Mouse (Mus musculus) right cerebral cortex, adult 18-20 months (tissue): Measurements from ENCODE around the gene Fars2.

ENCODE experiments used
- DNase-seq: peaks from one replicate; pipeline ENCODE4 v3.0.0; 2022; ENCODE audit warnings: mixed read lengths

The Fars2 gene

DNA sequence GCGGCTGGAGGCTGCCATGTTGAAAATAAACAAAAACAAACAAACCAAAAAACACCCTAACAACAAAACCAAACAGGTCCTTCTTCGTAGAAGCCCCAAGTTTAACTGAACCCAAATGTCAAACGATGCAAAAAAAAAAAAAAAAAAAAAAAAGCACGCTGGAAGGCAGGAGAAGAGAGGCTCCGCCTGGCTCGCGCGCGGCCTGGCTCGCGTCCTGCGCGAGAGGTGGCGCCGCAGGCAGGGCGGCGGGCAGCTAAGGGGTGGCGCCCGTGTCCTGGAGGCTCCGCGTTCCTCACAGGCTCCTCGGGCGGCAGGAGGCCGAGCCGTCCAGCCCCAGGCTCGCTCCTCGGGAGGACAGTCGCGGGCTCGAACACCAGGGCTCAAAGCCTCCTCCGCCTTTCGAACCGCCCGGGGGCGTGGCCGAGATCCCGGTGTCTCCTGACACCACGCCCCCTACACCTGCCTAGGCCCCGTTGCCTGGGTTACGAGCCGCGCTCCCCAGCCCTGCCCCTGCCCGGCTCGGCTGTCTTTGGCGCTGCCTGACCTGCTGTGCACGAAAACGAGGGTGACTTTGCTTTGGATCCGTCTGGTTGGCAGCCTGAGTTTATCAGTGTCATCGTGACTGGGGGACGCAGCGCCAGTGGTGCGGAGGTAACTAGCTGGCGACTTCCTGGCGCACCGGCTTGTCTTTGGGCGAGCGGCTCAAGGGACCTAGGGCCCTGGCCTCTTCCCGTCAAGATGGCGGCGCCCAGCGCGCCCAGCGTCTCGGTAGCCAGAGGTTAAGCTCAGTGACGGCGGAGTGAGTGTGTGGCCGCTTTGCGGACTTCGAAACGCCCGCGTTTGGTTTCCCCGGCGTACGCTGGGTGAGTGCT lies at the start of gene Fars2, which contains the start of gene Lyrm4:
Gene Fars2 (plus strand): TSS at position 270 of the 872 bp plus-strand sequence.
Gene Lyrm4 (minus strand): TSS at position 384 of the 872 bp plus-strand sequence.
- DNase-seq, result peak; percentile 96

GRCm38 (mm10) chr13:36074484-36074883 lies 42.7 kb upstream of the Fars2 start:
- no peak for DNase-seq

DNA sequence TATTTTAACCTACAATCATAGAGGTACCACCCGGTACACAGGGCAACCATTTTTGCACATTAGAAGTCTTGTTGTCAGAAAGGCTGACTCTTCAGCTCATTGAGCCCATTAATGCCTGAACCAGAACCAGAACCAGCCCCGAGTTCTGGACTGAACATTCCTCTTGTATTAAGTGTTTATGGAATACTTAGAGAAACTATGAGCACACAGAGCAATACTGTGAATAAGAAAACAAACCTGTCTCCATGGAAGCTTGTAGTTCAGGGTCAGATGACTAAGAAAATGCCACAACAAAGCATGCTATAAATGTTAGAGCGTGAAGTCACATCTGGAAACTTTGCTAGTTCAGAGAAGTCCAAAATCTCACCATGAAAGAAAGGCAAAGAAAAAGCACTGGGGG lies 35.6 kb upstream of the Fars2 start:
- no peak for DNase-seq

DNA sequence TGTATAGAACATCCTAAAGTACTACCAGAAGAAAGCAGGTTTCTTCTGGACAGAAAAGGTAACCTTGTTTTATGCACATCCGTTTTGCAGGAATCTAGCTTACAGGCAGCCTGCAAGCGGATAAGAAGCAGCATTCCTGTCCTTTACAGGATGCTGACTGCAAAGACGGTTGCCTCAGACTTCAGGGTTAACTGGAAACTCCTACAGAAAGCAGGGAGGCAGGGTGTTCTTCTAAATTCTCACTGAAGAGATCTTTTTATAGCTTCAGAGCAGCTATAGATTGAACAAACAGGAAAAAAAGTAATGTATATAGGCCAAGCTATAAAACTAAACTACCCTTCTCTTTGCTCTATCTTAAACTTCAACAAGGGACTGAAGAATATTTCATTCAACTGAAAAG lies 32.5 kb upstream of the Fars2 start:
- DNase-seq, result peak; percentile 23

DNA sequence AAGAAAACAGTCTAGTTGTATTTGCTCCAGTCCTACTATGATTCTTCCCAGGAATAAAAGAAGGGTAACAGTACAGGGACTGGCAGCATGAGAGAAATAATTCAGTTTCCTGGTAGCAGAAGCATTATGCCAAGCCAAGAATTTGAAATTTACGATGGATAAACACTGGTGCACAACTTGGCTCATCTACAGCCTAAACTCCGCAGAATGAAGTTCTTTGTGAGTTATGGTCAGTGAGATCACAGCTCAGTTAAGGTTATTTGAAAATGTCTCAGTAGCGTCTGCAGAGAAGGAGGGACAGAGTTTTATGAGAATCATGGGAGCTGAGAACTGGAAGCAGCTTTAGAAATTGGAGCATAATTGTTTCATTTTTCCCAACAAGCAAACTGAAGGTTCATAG lies 31.2 kb upstream of the Fars2 start:
- no peak for DNase-seq

DNA sequence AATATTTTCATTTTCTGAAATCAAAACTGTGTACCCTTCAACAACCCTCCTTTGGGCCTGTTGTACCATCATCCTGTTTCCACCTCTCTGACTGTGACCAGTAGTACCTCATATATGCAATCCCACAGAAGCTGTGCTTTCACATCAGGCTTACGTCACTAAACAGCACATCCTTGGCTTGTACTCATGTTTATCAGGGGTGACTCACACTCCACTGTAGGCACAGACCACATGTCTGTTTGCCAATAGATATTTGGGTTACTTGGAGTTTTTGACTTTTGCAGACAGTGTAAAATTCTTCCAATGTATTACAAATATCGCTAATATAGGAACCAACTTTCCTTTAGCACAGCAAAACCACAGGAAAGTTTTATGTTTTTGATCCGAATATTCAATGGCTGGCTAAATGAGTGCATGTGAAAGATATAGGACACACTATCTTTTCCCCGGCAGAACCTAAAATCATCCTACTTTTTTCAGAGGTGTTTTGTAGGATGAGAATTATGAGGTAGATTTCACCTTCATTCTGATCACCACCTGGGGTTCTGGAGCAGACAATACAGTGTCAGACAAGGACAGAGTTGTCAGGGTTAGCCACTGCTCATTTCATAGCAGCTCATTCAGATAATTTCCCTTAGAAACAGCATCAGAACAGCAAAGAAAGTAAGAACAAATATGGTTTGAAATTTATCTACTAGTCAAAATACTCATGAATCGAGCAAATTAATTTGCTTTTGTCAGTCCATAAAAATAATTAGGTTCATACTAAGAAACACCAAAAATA lies 30.4 kb upstream of the Fars2 start:
- DNase-seq, result peak; percentile 11

- no peak for DNase-seq
Measured at GRCm38 (mm10) chr13:36087427-36087826, 29.8 kb upstream of the Fars2 start.

- DNase-seq, result no peak
Measured at GRCm38 (mm10) chr13:36088168-36088567, 29.0 kb upstream of the Fars2 start.

DNA sequence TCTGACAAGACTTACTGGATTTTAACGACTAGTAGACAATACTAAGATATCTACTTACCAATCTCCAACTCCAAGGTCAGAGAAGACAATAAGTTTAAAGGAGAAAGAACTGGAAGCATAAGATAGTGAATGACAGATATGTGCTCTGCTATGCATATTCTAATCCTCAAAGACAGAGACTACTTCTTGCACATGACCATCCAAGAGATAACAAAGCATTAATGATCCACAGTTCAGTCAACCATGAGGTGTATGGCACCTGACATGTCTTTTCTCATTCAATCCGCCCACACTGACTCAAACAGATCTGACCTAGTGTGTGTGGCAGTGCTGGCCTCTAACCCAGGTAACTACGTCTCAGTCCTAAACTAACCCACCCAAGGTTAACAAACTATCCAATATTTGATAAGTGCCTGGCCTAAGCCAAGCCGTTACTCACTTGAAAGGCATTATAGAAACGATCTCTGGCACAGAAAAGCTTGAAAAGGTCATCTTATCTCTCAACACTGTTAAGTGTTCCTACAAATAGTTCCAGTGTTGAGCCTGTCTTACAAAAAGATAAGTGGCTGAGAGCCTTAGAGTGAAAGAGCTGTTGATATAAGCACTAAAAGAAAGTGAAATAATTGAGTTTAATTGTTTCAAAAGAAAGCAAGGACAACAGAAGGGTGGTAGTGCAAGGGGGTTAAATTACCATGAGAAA lies 20.4 kb upstream of the Fars2 start:
- no peak for DNase-seq

DNA sequence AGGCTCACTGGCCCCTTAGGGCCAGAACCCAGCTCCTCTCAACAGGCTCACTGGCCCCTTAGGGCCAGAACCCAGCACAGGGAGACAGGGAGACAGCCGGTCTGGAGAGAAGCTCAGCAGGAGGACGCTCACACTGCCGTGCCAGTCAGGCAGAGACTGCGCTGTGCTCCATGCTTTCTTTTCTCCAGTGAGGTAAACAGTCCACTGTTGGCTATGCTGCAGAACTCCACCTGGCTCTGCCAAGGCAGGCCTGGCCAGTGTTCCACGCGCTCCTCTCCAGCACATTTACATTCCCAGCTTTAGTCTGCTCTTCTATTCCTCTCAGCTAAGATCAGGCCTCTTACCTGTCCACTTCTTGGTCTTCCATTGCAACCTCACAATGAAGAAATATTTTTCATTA lies 11.6 kb upstream of the Fars2 start:
- no peak for DNase-seq

DNA sequence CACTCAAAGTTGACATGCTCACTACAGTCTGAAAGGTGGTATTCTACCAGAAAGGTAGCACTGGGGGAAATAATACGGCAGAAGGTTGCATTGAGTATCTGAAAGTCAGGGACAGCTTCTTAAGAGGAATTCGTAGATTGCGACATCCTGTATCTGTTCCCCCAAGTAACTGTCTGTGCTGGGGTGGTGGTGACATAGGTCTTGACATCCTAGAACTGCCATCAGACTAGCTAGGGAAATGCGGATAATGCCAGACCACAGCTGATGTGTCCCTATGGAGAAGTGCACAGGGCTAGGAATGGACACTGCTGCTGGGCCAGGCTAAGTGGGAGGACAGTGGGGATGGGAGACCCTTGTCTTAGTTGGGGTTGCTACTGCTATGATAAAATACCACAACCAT lies 8.7 kb upstream of the Fars2 start:
- no peak for DNase-seq

- no peak for DNase-seq
Measured at GRCm38 (mm10) chr13:36111331-36111730, 5.9 kb upstream of the Fars2 start.

GRCm38 (mm10) chr13:36113181-36113580 lies 4.0 kb upstream of the Fars2 start:
- no peak for DNase-seq

DNA sequence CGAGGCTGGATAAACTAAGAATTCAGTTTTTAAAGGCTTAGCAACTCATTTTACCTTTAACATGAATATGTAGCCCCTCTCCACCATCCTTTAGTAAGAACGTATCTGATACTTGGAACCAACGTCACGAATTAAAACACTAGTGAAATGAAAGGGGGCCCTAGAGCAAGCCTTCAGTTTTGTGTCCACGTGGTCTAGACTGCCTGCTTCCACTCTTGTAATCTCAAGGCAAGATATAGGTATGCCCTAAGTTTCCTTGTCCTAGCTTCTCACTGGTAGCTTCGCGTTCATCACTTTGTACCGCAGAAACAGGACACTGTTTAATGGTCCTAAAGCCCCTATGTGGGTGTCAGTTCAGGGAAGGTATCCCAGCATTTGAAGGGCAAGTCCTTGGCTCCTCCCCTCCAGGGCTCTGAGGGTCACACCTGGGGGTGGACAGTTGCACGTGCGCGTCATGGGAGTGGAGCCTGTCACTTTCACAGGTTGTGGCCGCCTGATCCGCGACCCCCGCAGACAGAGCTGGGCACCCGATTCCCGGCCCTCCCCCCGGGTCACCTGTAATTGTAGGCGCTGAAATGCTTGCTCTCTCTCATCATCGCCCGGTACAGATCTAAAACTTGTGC lies 581 bp upstream of the Fars2 start:
- peak; percentile 23 for DNase-seq

DNA sequence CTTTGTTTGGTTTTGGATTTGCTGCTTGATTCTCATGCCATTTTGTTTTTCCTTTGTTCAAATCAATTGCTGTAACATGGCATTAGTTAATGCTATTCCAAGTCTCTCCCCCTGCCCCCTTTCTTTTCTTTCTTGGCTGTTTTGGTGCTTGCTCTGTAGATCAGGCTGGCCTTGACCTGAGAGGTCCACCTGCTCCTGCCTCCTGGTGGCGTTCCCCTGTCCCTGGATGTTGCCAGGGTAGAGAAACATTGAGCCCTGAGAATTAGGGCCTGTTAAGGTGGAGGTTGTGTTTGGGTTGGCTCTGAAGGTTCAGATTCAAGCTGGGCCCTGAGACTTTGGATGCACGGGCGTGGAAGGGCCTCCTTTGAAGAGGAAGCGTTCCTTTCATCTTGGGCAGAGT lies 2.5 kb downstream of the Fars2 start:
- no peak for DNase-seq

DNA sequence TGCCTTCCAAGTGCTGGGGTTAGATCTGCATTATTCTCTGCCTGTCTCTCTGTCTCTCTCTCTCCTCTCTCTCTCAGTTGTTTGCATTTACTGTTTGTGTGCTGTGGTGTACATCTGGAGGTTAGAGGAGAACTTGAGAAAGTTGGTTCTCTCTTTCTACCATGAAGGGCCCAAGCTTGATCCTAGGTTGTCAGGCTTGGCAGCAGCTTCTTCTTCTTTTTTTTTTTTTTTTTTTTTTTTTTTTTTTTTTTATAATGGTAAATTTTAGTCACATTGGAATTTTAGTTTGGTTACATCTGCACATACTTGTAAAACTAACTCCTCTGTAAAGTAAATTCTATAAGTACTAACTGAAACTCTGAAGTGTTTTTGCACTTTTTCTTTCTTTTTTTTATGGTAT lies 3.4 kb downstream of the Fars2 start:
- DNase-seq, result no peak

- DNase-seq, result no peak
Measured at GRCm38 (mm10) chr13:36129360-36130054, 12.3 kb downstream of the Fars2 start.

DNA sequence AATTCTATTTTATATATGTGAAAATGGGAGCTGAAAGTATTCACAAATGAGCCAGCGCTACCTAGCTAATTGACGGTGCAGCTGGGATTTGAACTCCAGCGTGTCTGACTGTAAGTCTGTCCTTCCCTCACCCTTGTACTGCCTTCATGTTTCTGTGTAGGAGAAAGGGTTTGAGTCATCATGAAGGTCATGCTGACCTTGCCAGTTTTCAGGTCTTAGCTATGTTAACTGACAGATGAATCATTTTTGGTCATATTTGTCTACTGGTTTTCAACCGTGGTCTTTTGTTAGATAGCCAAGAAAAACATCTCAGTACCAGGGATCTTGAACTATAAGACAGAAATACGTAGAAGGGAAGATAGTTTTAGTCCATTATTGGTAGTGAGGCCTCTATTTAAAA lies 14.2 kb downstream of the Fars2 start:
- no peak for DNase-seq

GRCm38 (mm10) chr13:36131992-36132649 lies 14.9 kb downstream of the Fars2 start:
- DNase-seq, result no peak

DNA sequence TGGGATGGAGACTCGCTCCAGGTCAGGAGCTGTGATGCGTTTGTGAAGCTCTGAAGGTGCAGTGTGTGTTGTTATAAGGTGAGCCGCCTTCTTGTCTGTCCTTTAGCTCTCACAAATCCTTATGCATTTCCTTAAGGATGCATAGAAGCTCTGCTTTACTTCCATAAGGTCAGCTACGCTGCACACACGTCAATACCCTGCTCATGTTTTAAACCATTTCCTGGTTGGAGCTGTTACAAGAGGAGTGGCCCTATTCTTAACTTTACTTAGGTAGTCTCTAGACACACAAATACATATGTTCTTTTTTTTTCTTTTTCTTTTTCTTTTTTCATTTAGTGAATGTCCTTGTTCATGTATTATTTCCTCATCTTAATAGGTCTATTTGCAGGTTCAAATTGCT lies 22.5 kb downstream of the Fars2 start:
- DNase-seq, result no peak

GRCm38 (mm10) chr13:36140247-36141016 lies 23.2 kb downstream of the Fars2 start:
- DNase-seq, result no peak
